Mouse (Mus musculus): Measurements from ENCODE around the gene Acot11.

DNA sequence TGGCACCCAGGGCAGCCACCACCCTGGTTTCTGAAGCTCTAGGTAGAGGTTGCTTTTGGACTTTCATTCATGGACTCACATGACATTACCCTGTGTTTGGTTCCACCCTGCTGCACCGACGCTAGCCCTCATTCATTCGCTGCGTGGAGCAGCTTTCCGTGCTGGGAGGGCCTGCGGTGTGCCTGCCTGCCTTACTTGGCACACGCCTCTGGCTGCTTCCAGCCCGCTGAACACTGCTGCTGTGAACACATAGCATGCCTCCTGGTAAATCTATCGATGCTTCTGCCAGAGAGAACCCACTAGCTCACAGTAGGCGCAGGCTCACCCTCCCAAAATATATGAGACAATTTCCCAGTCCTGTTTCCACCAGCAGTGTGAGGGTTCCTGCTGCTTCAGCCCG lies 100.4 kb downstream of the Acot11 start:
- TF ChIP-seq CTCF (IDR thresholded peaks at IDR 0.05; ENCODE audit: low read depth, low read length) = no peak
- TF ChIP-seq POLR2A (IDR thresholded peaks at IDR 0.05; ENCODE audit: borderline replicate concordance, low read depth, low read length) = no peak

All from bone marrow macrophage, adult 2 months (primary cell).